Mouse (Mus musculus): Measurements from ENCODE around the gene Hist1h2af. TPM values are rescaled to one million over a fixed set of nuclear protein-coding genes. Genes with fewer than 3 reads are reported as not detected.
"Not testable (repeated sequence)": the region's sequence is repeated elsewhere in the genome, so short reads cannot be mapped to it uniquely, and the experiment has no call there.

The Hist1h2af gene
- total RNA-seq, 2 experiments from 2014 or later = 14.1 to 19.0 TPM

DNA sequence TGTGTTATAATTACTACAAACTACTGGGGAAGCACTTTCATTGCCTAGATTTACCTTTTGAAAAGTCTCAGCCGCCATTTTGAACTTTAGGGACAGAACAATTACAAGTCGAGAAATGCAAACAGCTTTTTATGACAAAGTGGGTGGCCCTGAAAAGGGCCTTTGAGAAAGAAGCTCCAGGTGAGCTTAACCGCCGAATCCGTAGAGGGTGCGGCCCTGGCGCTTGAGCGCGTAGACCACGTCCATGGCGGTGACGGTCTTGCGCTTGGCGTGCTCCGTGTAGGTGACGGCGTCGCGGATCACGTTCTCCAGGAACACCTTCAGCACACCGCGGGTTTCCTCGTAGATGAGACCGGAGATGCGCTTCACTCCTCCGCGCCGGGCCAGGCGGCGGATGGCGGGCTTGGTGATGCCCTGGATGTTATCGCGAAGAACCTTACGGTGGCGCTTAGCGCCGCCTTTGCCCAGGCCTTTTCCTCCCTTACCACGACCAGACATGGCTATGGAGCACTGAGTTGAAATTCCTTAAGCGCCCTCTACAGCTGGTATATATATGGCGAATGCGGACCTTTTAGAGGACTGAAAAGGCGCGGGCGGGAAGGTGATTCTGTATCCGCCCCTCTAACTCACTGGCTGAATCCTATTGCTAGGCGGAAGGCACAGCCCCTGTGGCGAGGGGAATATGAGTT, 17.6 kb downstream of the Hist1h2af start, which contains the start of gene Hist1h4f:
Hist1h4f (minus strand) TSS at position 503 of the 689 bp plus-strand sequence.
- DNase-seq = peak; percentile 75 to 76
- intact Hi-C loops (cut with DNase I) = loop anchor here (2.0 kb wide), 1 partner anchor 18 kb away; no protein-coding TSS in a partner anchor

DNA sequence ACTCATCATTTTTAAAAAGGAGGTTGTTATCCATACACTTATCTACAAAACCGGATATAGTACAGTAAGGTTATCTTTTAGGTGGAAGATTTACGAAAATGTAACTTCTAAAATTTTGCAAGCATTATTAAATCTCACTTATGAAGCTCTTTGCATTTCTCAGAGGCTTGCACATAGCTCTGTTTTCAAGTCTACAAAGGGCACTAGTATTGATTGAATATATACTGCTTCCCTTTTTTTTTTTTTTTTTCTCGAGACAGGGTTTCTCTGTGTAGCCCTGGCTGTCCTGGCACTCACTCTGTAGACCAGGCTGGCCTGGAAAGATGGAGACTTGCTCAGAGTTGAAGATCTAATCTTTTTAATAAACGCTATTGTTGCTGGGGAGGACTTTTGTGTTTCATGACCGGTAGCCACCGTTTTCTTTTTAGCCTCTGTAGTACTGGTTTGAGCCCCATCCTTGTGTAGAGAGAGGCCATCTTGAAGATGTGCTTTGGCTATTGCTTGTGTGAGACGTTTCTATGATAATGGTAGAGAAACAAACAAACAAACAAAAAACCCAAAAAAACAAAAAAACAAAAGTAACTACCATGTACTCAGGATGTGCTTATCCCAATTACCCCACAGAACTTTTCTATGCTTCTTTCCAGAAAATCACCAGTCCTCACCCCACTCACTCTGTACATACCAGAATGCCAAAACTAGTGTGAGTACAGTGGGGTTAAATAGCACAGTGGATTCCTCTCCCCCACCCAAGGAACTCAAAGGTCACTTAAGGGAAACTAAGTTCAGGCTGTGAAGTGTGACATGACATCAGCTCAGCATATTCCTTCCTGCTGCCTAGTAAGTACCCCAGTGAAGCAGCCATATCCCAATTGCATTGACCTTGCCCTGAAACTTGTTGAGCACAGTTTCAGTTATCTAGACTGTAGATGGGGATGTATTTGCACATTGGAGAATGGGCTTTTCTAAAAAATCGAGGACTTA, 18.5 kb downstream of the Hist1h2af start:
- no peak for DNase-seq
- intact Hi-C loops (cut with DNase I) = loop anchor here (2.0 kb wide), 1 partner anchor 17 kb away; no protein-coding TSS in a partner anchor

DNA sequence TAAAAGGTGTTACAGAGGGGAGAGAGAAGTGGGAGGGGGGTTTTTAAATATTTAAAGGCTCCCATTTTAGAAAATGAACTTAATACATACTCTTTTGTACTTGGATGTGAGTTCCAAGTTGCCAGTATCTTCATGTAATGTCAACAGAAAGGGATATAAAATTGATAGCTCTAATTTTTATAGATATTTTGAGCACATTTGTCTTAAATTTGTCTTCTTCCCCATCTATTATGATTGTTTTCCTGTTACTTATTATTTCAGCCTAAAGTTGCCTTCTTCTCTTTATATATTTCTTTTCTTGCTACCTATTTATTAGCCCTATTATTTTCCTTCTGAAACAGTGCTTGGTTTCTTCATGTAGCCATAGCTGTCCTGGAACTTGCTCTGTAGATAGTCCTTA, 19.3 kb downstream of the Hist1h2af start, which contains the start of gene Hist1h1d:
Hist1h1d (plus strand) TSS at position 301 of the 400 bp plus-strand sequence.
- DNase-seq = no peak
- intact Hi-C loops (cut with DNase I) = no loop called here

DNA sequence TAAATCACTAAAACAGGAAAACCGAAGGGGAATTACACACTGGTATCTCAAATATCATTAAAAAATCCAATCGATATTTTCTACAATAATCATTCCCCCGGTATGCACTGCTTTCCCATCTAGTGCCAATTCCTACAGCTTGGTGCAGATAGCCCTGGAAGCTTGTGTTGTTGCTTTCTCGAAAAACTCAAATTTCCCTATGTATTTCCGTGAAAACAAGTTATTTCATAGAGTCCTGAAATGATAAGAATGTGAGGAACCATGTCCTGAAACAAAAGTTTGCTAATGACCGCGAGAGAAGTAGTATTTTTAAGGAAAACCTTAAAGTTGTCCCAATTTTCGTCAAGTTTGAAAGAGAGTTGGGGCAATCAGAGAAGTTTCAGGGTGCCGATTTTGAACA, 20.7 kb downstream of the Hist1h2af start:
- intact Hi-C loops (cut with DNase I) = no loop called here
- DNase-seq = no peak

DNA sequence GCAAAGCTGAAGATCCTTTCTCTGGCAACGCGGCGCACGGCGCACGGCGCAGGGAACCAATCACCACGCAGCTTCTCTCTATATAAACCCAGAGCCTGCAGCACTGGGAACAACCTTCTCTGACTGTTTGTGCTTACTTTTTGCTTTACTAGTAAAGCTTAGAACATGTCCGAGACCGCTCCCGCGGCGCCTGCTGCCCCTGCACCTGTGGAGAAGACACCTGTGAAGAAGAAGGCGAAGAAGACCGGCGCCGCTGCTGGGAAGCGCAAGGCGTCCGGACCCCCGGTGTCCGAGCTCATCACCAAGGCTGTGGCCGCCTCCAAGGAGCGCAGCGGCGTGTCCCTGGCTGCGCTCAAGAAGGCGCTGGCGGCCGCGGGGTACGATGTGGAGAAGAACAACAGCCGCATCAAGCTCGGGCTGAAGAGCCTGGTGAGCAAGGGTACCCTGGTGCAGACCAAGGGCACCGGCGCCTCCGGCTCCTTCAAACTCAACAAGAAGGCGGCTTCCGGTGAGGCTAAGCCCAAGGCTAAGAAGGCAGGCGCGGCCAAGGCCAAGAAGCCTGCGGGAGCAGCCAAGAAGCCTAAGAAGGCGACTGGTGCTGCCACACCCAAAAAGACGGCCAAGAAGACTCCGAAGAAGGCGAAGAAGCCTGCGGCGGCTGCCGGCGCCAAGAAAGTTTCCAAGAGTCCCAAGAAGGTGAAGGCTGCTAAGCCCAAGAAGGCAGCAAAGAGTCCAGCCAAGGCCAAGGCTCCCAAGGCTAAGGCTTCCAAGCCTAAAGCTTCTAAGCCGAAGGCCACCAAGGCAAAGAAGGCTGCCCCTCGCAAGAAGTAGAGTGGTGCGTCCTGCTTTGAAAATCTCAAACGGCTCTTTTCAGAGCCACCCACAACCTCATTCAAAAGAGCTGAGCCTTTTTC, 21.5 kb downstream of the Hist1h2af start:
- intact Hi-C loops (cut with DNase I) = no loop called here
- peak; percentile 67 to 69 for DNase-seq

DNA sequence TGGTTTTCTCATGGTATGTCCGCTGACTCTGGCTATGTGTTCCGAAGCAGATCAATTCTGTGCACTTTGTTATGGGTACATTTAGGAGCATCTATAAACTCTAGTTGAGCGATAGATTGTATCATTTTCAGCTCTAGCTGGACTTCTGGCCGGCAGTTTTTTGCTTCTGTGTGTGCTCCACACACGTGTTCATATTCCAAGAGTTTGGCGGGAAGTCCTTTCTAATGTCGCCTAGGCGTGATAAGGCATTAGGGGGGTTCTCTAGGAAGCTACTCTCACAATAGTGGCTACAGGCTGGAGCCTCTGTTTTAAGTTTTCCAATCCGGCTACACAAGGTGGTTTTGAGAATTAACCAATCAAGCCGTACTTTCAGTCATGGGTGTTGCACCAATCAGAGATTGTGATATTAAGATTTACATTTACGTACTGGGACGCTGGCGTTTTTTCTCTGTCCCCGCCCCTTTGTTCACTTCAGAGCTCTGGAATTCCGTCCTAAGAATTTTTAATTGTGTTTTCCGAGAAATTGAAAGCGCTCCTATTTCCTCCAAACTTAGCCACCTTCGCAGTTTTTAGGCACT, 22.2 kb downstream of the Hist1h2af start:
- intact Hi-C loops (cut with DNase I) = no loop called here

DNA sequence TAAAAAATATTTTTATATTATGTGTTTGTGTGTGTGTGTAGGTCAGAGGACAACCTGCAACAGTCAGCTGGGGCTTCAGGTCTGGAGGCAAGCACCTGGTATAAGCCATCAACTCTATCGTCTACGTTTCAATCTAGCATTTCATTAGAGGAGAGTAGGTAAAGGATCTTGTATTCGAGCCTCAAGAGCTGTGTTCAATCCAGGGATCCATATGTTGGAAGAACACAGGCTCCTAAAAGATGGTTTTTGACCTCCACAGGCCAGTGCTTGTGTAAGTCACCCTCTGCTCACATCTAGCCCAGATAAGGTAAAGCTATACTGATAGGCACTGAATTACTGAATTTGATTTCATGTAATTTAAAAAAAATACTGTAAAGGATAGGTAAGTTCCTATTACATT, 23.2 kb downstream of the Hist1h2af start:
- DNase-seq = no peak
- intact Hi-C loops (cut with DNase I) = no loop called here

More for the DNA sequence above, 22.2 kb downstream of the Hist1h2af start:
- DNase-seq = peak; percentile 52 to 70

DNA sequence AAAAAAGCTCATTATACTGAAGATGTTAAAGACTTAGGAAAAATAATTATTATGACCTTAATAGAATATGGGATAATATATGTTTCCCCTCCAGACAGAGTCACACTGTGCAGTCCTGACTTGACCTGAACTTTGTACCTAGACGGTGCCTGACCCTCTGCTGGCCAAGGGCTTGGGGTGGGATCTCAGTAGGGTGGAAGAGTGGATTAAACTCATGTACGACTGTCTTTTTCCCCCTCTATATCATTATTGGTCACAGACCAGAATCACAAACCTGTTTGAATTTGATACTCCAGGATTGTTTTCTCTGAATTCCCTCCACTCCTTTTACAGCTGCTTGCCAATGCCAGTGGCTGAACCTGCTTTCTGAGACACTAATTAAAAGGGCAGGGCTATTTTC, 27.0 kb downstream of the Hist1h2af start:
- intact Hi-C loops (cut with DNase I) = not testable (repeated sequence)

DNA sequence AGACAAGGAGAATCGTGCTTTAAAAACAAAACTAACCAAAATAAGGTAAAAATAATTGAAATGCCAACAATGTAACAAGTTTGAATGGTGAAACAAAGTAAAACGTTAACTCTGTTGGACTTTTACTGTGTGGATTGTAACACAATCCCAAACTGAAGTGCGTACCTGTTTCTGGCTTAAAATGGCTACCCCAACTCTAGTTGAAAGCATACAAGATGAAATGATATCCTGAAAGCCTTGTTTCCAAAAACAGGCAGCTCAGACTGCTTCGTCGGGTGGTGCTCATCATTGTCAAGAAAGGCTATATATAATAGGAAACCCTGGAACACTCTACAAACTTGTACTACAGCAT, 27.8 kb downstream of the Hist1h2af start:
- DNase-seq; intact Hi-C loops (cut with DNase I): not testable (repeated sequence)

More for the DNA sequence above, 27.0 kb downstream of the Hist1h2af start:
- DNase-seq = not testable (repeated sequence)

DNA sequence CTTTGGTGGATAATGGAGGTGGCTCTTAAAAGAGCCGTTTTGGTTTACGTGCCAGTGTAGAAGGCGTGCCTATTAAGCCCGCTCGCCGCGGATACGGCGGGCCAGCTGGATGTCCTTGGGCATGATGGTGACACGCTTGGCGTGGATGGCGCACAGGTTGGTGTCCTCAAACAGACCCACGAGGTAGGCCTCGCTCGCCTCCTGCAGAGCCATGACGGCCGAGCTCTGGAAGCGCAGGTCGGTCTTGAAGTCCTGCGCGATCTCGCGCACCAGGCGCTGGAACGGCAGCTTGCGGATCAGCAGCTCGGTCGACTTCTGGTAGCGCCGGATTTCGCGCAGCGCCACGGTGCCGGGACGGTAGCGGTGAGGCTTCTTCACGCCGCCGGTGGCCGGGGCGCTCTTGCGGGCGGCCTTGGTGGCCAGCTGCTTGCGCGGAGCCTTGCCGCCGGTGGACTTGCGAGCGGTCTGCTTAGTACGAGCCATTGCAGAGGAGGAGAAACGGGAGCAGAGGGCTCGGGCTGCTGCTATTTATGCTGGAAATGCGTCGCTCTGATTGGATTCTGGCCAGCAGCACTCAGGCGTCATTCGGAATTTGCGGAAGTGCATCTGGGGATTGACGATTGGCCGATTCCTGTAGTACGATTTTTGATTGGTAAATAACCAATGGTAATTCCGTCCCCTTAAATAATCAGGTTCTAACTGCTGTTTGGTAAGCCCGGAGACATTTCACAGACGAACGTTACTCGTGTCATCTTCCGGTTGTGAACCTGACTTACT, 28.4 kb downstream of the Hist1h2af start, which contains the start of gene Hist1h3e:
Hist1h3e (minus strand) TSS at position 487 of the 777 bp plus-strand sequence.
- intact Hi-C loops (cut with DNase I) = not testable (repeated sequence)
- DNase-seq = peak; percentile 89 to 92

DNA sequence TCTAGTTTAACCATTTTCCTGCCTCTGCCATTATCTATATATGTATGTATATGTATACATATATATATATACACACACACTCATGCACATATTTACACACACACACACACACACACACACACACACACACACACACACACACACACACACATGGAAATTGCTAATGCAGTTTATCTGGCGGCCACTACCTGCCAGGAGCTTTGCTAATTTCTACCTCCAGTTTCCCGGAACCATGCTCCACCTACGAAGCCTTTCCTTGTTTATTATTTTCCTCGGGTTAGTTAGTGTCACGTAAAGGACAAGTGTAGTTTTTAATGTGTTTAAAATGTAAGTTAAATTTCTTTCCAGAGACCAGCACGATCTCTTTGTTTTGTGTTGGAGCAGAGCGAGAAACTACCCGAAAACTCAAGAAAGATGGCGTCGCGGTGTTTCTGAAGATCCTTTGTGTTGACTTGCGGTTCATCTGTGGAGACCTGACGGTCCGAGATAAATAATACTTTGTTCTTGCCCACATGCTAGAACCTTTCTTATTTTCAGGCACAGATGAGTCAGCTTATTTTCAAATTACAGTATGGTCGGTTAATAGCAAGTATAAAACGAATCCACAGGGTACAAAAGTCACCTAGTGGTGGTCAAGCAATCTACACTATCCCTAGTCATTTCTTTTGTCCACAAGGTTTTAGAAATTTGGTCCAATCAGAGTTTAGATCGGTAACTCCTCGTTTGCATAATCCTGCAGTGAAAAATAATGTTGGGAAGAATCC, 29.2 kb downstream of the Hist1h2af start:
- intact Hi-C loops (cut with DNase I) = no loop called here
- DNase-seq = peak in 1 of 2 experiments; percentile 38

DNA sequence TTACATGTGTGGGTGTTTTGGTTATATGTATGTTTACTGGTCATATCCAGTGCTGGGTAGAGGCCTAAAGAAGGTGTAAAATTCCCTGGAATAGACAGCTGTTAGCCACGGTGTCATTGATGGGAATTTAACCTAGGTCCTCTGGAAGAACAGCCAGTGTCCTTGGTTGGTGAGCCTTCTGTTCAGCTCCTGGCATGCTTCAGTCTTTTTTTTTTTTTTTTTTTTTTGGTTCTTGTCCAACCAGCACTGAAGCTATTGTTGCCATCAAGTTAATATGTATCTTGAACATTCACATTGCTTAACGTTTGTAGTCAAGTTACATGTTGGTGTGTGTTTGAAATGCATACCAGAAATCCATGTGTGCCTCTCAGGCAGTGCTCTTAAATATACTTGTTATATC, 30.8 kb downstream of the Hist1h2af start:
- intact Hi-C loops (cut with DNase I) = no loop called here
- no peak for DNase-seq

DNA sequence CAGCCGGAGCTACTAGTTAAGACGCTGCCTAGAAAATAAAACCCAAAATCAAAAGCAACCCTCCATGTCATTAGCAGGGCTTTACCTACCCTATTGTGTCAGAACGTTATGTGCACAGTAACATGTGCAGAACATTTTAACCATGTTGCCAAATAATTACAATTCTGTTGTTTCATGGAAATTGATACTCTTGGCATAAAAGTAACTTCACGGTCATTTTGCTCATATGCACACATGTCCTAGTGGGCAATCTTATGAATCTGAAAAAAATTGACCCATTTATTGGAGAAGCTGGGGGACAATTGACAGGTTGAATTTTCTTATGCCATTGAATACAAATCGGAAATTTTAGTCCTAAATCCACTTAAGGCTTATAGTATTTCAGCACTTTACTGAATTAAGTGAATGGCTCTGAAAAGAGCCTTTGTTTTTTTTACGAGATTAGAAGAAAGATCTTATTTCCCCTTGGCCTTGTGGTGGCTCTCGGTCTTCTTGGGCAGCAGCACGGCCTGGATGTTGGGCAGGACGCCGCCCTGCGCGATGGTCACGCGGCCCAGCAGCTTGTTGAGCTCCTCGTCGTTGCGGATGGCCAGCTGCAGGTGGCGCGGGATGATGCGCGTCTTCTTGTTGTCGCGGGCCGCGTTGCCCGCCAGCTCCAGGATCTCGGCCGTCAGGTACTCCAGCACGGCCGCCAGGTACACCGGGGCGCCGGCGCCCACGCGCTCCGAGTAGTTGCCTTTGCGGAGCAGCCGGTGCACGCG, 36.7 kb downstream of the Hist1h2af start:
- intact Hi-C loops (cut with DNase I); DNase-seq: not testable (repeated sequence)

DNA sequence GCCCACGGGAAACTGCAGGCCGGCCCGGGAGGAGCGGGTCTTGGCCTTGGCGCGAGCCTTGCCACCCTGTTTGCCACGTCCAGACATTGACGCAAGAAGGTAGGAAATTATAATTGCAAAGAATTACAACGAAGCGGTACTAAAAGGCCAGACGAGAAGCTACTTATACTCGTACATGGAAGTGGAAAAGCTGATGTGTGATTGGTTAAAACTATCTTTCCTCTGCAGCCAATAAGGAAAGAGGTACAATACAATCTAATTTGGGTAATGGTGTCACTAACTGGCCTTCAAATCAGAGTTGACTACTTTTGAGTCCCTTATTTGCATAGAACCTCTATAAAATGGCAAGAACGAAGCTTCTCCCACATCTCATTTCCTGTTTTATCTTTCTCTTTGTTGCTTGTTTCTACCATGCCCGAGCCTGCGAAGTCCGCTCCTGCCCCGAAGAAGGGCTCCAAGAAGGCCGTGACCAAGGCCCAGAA, 37.4 kb downstream of the Hist1h2af start, which contains the start of the genes Hist1h2ae and Hist1h2bg:
Hist1h2ae (minus strand) TSS at position 199 of the 482 bp plus-strand sequence.
Hist1h2bg (plus strand) TSS at position 375 of the 482 bp plus-strand sequence.
- peak; percentile 56 to 78 for DNase-seq
- intact Hi-C loops (cut with DNase I) = no loop called here

DNA sequence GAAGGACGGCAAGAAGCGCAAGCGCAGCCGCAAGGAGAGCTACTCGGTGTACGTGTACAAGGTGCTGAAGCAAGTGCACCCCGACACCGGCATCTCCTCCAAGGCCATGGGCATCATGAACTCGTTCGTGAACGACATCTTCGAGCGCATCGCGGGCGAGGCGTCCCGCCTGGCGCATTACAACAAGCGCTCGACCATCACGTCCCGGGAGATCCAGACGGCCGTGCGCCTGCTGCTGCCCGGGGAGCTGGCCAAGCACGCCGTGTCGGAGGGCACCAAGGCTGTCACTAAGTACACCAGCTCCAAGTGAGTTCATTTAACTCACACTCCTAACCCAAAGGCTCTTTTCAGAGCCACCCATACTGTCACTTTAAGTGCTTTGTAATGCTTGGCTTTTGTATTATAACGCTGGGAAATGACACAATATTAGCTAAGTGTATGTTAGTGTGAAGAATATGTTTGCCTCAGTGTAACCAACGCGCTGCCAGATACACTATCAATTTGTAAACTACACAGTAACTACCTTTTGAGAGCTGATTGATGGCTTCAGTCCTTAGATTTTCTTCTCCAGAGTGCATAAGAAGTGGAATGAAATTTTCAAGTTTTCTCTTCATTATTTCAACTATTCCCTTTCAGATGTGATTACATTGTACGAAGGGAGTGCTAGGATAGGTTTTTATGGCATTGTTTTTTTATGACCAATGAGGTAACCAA, 38.0 kb downstream of the Hist1h2af start:
- DNase-seq; intact Hi-C loops (cut with DNase I): not testable (repeated sequence)

Data from heart, postnatal 36 days (tissue).